Mouse (Mus musculus) cerebellum, adult 11 months (tissue): ENCODE measurements around the gene Krt31.

Source experiments
- DNase-seq: peaks from one replicate; pipeline ENCODE4 v3.0.0; 2022

Gene Krt31

DNA sequence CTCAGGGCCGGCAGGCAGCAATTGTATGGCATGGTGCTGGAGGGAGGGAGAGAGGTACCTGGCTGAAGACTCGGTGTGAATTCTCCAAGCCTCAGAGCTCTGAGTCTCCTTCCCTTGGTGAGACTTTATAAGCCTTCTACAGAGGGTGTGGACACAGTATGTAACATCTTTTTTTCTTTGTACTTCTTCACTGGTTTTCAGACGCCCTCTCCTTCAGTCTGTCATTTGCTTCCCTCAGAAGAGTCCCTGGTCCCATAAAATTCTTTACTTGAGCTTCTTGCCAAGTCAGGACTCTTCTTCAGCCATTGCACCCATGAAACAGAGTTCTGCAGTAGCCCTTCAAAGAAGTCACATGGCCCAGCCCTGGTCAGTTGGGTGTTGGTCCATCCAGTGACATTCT lies at the start of gene Krt31:
Gene Krt31 (minus strand): TSS at position 101 of the 400 bp plus-strand sequence.
- no peak for DNase-seq

DNA sequence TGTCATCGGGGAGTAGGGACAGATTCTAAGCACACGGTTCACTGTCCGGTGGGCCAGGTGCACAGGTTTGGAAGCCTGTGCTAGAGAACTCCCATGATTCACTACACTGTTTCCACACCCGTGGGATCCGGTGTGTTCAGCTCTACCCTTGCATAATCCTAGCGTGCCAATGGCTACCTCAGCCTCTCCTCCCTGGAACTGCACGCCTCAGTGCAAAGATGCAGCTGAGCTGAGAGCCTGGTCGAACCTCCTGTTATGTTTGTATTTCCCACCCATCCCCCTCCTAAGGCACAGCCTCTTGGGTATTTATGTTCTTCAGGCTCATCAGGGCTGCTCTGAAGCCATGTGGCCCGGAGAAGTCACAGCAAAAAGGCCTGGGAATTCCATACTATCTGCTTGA lies 47.5 kb upstream of the Krt31 start:
- DNase-seq = no peak

DNA sequence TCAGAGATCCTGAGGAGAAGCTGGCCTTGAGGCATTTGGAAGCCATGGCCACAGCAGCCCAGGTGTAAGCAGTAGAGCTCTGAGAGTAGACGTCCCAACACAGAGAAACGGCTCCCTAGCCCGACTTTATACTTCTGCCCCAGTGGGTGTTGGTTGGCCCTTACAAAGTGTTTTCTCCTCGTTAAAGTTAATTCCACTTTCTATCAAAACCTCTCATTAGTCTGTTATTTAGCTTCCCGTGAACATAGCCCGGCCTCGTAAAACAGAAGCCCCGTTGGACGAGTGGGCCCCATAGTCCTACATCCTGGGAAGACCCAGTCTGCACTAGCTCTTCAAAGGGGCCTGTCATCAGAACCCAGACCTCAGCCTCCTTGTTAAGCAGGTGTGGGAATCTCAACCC lies 45.8 kb upstream of the Krt31 start, which contains the start of gene Krt35:
Gene Krt35 (minus strand): TSS at position 101 of the 400 bp plus-strand sequence.
- DNase-seq = no peak

DNA sequence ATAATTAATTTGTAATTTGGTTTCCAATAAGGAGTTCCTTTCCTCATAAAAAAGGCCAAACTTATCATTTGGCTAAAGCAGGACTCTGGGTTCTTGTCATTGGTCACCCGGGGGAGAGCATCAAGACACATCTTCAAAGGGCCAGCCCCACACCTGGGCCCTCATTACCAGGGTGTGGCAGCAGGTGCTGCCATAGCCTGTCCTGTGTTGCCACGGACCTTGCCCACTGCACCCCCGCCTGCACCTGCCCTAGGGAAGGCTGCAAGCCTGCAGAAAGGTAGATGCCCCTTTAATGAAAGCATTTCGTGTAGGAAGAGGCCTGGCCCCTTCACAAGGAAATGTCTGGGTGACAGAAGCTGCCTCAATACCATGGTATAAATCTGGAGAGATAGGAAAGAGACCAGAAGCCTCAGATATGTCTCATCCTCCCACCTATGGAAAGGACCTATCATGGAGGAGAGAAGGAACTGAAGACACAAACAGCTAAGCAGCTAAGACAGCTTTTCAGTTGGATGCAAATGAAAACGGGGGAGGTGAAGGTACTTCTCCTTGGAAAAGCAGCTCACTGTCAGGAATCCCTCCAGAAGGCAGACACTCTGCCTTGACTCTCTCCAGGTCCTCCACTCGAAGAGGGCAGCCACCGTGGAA lies 38.2 kb upstream of the Krt31 start:
- no peak for DNase-seq

DNA sequence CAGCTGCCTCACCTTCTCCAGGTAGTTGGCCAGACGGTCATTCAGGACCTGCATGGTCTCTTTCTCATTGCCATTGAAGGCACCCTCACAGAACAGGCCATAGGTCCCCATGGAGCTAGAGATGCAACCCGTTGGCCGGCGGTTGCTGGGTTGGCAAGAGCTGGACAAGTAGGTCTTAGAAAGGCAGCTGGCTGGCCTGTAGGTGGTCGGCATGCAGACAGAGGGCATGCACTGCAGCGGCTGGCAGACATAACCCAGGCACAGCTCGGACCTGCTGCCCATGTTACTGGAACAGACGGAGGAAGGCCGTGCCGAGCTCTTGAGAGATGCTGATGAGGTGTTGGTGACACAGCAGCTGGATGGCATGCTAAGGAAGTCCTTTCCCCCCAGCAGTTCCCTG lies 37.5 kb upstream of the Krt31 start, which contains the start of gene Krt32:
Gene Krt32 (minus strand): TSS at position 366 of the 400 bp plus-strand sequence.
- no peak for DNase-seq

DNA sequence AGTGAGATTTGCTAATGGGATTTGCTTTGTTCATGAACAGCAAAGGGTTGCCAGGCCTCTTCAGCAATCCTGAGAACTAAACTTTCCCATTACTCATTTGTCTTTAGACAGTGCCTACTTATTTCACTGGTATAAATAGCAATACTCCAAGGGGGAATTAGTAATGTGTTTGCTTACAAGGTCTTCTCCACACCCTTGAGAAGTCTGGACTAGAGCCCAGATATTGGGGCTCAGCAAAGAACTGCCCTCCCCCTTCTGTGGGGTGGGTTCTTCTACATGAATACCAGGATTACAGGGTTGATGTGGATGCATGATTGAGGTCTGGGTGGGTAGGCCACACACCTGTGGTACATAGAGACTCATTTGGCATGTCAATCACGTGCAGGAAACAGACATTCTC lies 23.5 kb upstream of the Krt31 start:
- no peak for DNase-seq

DNA sequence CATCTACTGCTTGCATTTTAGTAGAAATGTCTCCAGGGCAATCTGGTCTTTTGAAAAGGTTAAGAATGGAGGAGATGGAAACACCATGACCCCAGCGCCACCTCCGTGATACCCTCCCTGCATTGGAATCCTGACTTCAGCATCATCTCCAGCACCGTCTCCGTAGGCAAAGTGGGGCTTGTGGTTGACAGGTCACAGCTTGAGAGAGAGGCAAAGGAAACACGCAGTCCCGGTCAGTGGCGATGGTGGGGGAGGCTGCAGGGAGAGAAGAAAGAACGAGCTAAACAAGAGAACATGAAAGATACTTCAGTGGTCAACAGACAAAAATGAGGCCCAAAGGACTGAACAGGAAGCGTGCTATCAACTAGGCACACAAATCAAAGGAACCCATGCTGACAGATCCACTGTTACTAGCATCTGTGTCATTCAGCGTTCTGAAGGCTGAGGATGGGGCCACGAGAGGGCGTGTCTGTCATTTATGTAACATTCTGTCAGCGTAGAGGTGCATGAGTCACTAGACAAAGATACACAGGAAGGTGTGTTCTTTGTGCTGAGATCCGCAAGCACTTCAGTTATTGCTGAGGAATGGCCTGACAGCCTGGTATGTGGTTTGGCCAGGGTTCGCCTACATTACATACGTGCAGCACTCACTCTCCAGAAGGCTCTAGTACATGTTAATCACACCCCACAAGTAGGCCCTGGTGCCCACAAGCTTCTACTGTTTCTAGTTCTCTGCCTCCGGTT lies 17.1 kb upstream of the Krt31 start:
- no peak for DNase-seq

DNA sequence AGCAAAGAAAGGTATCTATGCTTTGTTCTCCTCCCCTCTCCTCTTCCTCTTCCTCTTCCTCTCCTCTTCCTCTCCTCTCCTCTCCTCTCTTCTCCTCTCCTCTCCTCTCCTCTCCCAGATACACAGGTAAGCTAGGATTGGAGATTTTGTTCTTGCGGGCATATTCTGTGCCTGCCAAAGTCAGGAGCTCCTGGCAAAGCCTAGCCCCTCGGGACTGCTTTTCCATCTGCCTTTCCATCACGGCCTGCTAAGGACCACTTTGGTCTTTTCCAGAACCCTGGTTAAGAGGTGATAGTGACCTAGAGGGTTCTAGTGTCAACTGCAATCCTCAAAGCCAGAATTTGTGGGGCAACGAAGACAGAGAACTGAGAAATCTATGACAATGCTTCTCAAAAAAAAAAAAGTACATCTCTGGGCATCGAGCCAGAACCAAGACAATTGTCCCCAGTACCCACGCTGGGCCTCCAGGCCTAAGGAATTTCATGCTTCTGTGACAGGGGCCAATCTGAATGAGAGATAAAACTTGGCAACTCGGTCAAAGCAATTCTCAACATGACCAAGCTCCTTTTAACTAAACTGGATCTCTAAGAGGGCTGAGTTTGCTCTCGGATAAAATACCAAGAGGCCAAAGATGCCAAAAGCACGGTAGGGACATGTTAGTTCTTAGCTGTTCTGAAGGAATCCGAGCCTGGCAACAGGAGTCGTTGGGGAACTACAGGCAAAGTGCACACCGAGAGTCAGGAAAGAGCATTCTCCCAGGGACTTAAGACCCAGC lies 16.1 kb upstream of the Krt31 start:
- DNase-seq = peak; percentile 7

DNA sequence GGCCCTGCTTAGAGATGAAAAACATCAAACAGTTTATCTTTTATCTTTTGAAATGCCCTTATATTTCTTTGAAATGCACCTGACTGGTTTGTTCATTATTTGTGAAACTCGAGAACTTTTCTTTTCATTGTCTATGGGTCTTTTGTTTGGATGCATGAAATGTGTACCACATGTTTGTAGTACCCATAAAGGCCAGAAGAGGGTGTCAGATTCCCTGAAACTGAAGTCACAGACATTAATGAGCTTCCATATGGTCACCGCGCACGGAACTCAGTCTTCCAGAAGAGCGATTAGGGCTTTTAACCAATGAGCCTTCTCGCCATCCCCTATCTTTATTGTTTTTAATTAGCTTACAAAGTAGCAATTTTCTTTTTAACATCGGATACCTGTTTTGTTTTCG lies 8.5 kb upstream of the Krt31 start:
- no peak for DNase-seq

DNA sequence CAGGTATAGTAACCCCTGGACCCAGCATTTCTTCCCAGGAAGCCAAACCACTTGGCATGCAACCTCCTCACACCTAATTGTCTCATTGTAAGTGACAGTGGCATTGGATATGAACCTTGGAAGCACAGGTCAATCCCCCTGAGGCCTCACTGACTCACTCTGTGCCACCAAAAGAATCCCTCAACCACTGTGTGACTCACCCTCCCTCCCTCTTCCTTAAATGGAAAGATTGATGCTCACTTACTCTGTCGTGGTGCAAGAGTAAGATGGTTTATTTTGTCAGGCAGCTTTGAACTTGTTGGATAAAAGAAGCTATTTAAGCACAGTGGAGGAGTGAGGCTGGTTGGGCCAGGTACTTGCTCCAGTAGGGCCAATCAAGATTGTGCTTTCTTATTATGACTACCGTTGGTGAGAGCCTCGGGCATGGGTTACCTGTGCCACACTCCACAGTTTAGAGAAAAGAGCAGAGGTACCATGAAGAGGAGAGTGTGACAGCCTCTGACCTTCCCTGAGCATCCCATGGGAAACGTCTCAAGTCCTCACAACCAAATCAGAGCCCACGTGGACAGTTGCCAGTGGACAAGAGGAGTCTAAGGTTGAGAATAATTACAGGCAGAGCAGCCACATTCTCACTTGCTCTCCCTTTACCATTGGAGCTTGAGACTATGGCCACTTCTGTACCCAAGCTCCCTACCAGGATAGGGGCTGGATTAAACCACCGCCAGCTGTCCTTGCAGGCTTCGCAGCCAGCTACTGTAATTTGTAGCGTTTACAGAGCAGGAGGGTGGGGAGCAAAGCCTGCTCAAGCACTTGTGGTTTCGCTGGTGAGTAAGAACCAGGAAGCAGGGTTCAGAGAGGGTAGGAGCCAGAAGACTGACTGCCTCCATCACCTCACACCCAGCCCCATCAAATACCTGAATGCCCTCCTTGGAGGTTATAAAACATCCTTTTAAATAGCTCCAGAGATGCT lies 5.6 kb upstream of the Krt31 start:
- no peak for DNase-seq

DNA sequence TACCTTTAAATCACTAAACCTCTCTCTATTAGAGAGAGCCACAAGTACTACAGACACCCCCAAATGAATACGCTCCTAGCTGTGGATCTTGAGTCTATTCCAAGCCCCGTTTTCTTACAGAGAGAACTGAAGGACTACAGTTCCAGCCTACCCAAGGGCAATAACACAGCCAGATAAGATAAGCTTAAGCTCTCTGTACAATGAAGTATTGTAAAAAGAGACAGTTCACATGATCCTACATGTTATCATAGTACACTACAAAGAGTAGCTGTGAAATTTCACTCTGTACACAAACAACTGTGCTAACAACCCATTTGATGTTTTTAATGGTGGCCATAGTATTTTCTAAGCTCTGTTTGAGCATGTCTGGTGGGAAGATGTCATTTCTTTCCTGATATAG lies 3.2 kb downstream of the Krt31 start:
- DNase-seq = no peak

DNA sequence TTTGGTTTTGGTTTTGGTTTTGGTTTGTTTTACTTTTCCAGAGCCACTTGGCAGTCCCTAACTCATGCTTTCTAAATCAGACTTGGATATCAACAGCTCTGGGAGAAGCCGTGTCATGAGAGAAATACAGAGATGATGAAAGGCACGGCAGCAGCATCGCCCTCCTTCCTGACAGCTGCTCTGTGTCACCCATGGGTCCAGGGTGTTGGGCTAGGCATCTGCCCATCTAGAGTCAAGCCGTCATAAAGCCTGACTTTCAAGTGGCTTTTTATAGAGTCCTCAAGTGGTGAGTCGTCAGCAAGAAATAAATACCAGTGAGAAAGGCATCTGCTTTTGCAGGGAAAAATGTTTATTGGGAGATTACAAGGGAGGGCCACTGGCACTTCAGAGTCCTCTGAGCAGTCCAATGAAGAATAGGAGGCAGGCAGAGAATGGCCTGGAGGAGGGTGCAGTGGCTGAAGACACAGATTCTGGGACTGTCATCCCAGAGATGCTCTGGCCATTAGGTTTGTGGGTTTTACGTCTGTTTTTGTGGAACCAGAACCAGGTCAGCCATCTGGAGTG lies 4.0 kb downstream of the Krt31 start:
- DNase-seq = no peak

DNA sequence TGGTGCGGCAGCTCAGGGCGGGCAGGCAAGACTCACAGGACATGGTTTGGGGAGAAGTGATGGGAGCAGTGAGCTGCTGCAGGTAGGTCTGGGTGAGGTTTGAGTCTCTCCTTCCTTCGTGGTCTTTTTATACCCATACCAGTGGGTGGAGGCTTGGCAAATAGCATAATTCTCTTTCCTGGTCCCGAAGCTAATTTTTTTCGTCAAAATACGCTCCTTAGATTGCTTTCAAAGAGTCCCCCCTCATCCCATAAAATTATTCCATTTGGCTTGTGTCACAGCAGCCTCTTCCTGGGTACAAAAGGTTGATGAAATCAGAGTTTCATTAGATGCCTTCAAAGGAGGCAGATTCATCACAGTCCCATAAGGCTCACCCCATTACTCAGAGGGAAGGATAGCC lies 8.9 kb downstream of the Krt31 start, which contains the start of gene Krt34:
Gene Krt34 (minus strand): TSS at position 101 of the 400 bp plus-strand sequence.
- no peak for DNase-seq

DNA sequence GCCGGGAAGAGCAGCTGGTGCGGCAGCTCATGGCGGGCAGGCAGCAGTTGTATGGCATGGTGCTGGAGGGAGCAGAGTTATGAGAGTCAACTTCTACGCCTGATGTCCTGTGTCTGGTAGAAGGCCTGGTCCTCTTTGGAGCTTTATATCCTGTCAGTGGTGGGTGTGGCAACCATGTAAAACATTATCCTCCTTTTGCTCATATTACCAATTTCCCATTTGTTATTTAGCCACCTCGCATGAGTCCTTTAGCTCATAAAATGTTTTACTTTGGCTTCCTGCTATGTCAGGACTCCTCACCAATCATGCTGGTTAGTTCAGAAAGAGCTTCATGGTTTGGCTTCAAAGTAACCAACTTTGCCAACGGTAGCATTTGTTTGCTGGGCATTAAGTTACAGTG lies 20.6 kb downstream of the Krt31 start, which contains the start of gene Krt33b:
Gene Krt33b (minus strand): TSS at position 101 of the 400 bp plus-strand sequence.
- DNase-seq = no peak

DNA sequence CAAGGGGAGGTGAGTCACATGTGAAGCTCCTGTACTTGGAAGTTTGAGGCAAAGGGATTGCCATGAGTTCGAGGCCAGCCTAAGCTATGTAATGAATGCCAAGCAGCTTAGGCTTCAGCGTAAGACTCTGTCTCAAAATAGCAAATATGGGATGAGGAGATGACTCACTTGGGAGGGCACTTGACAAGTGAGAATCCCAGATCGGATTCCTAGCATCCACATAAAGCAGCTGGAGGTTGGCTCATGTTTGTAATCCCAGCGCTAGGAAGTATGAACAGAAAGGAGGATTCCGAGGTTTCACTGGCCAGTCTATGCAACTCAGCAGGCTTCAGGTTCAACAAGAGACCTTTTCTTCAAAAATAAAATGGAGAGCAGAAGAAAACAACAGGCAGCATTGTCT lies 28.9 kb downstream of the Krt31 start:
- no peak for DNase-seq

DNA sequence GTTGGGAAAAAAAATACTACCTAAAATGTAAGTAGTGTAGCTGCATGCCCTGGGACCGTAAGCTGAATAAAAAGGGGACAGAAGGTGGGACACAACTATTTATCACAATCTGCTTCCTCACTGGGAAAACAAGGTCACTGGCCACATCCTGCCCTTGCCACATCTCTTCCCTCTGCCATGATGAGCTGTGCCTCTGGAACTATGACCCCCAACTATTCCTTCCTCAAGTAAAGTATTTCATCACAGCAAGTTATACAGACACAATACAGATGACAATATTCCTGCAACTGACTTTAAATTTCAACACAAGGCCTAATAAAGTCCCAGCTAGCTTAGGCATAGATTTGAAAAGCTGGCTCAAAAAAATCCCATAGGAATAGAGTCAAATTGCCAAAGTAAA lies 30.9 kb downstream of the Krt31 start:
- no peak for DNase-seq

DNA sequence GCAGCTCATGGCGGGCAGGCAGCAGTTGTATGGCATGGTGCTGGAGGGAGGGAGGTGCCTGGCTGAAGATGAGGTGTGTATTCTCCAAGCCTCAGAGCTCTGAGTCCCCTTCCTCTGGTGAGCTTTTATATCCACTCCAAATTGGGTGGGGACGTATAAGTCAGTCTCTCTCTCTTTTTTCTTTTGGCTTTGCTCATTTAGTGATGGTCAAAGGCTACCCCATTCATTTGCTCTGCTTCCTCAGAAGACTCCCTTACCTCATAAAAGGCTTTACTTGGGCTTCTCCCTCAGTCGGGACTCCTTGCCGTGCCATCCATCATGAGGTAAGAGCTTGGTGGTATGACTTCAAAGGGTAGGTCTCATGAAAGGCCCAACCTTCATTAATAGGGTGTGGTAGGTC lies 34.2 kb downstream of the Krt31 start, which contains the start of gene Krt33a:
Gene Krt33a (minus strand): TSS at position 101 of the 400 bp plus-strand sequence.
- no peak for DNase-seq

DNA sequence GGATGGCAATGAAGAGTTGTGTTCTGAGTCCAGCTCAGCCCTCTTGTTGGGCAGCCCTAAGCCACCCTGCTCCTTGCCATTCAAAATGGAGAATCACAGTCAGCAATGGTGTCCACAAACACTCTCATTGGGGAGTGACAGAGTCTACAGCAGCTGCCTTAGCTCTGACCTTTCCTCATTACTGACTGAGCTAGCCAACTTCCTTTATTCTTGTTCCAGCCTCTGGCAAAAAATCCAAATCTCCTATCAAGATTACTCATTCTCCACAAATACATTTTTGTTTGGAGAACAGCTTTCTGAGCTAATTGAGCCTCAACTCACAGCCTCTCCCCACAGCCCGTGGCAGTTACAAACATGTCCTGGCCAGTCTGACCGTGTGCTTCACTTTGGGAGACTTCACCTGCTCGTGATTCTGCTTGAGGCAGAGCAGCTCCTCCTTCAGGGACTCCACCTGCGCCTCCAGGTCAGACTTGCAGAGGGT lies 36.6 kb downstream of the Krt31 start:
- DNase-seq = no peak

DNA sequence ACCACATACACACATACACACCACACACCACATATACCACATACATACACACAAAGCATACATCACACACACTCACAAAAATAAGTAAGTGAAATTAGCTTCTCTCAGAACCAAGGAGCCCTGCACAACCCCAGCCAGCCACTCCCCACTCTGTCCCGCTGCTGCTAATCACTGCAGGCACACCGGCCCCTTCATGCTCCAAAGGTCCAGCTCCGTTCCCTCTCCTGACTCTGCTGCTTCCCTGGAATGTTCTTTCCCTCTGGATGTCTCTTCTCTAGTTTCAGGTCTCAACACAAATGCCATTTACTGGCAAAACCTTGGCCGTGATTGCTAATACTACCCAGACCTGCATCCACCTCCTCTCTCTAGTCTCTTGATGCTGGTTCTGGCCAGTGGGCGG lies 39.7 kb downstream of the Krt31 start:
- DNase-seq = no peak

DNA sequence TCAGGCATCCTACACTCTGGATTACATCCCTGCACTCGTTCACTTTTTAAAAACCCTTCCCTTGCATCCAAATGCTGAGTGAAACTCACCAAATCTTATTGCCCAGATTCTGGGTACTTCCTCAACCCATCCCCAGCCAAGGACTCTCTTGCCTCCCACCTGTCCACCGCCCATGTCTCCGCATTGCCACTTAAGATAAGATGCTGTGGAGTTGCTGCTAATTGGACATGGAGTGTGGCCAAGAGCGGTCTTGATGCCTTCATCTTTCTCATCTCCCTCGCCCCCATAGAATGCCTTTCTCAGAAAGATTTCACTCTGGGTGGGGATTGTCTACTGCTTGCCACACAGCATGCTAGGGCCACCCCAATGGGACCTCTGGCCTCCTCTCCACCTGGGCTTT lies 42.0 kb downstream of the Krt31 start:
- no peak for DNase-seq

DNA sequence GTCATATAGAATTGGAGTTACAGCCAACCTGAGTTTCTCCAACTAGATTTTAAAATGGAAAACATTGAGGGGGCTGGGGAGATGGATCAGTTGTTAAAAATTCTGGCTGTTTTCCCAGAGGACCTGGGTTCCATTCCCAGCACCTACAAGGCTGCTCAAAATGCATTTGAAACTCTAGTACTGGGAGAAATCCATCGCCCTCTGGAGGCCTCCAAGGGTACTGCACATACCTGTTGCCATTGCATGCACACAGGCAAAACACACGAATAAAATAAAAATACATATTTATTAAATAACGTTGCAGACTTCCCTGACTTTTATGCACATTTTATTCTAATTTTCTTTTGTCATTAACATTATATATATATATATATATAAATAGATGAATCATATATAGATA lies 43.7 kb downstream of the Krt31 start:
- no peak for DNase-seq

DNA sequence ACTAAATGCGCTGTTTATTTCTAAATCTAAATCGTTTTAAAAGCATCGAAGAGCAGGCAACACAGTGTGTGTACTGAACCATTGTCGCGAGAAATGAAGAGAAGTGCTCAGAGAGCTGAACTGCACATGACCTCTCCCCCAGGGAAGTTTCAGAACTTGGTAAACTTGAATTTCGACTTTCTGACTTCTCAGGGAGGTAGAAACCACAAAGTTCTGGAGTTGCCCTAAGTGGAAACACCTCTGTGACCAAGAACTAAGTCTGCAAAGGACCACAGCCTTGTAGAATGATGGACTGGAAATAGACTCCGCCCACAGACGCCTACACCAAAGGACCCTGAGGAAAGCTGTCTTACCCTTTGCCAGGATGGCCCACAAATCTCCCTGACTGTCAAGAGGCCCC lies 44.4 kb downstream of the Krt31 start:
- DNase-seq = no peak
